Mouse (Mus musculus) layer of hippocampus, adult 9-10 months (tissue): ENCODE data around the gene Cnn3.
A peak's percentile ranks its signal among the peaks of the same experiment; 100 is the strongest.

ENCODE experiments used
- DNase-seq: peaks from one replicate; pipeline ENCODE4 v3.0.0; 2022; ENCODE audit warnings: low spot score

Gene Cnn3

DNA sequence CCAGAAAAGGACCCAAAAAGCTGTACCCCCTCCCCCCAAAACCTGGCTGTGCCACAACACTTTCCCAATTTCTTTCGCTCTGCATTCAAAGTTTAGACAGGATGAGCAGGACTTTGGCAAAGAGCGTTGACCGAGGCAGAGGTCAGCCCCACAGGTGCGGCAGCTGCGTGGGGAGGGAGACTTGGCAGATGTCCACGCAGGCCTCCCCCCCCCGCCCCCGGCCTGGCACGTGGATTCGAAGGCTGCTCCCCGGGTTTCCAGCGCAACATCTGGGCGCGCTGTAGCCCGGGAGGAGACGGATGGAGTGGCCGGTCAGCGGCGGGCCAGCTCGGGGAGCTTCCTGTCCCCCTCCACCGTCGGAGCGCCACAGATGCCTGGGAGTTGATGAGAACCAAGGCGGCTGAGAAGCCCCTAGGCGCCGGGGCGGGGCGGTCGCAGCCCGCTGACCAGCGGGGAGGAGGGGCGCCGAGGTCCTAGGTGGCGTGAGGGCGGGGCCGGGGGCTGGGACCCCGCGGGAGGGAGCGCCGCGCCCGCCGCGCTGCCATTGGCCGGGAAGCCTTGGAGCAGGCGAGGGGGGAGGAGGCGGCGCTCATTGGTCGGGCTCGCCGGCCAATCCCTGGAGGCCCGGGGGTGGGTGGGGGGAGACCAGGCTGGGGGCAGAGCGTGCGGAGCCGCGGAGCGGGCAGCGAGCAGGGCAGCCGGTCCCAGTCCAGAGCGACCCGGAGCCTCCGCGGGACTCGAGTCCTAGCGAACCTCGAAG, at the start of gene Cnn3:
Gene Cnn3, plus strand, starts transcription at position 637 of the 760 bp plus-strand sequence.
- DNase-seq, result peak; percentile 49

DNA sequence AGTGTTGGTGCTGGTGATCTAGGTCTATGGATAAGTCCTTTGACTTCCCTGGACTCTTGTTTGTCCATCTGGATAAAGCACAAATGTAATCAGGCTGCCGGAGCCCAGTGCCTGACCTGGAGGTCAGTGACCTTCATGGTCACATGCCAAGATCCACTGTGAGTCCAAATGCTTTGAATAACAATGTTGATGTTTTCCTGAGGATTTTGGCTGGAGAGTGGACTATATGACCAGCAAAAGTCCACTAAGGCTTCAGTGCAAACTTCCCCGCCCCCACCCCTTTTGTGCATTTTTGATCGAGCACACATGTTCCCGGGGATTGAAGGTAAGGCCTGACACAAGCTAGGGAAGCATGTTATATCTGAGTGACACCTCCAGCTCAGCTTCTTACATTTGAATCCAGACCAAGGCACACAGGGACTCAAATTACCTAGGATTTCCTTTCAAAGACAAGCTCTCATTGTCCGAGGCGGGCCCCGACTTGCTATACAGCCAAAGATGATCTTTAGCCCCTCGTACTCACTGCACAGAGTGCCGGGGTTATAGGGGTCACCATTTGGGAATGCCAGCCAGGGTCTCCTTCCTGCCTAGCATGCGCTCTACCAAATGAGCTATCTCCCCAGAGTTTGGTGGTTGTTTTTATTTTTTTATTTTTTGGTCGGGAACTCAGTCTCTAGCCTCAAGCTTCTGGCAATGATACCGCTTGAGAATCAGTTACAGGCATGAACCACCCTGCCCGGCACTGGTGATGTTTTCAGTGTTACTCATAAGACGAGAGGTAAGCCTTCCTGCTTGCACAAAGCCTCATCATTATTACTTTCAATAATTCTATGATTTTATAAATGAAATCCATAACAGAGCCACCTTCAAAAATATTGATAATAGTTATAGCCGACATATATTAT, 47.3 kb upstream of the Cnn3 start:
- DNase-seq, result no peak

DNA sequence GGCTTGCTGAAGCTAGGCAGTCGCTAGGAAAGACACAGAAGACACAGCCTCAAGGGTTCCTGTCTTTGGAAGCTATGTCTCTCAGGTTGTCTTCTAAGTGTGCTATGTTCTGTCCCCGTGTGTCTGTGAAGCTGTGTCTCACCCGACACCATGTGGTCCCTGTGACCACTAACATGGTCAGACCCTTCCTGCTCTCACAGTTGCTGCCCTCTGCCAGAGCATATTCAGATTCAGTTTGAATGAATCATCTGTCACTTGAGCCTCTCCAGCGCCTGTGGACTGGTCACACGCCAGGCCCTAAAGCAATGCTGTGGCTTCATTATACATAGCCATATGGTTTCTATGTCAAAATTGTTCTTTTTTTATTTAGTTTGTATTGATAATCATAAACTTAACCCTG, 46.6 kb upstream of the Cnn3 start:
- DNase-seq, result no peak

DNA sequence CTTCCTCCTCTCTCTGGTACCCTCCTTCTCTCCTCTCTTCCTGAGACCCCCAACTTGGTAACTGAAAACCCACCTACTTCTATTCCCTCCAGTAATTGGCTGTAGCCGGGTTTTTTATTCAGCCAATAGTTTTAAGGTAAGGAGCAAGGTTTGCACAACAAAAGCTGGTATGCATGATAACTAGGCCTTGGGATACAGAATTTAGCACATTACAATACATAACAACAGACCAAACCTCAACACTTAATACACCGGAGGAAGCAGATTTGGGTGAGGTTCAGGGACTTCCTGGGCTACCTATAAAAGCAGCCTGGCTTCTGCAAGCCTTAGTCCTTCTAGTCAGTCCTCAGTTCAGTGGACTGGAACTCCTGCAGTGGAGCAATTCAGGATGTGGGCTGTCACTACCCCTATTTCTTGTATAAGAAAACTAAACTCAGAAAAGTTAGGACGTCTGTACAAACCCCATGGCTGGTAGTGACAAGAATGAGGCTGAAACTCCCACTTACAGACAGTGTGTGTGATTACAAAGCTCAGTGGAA, 38.8 kb upstream of the Cnn3 start:
- no peak for DNase-seq

DNA sequence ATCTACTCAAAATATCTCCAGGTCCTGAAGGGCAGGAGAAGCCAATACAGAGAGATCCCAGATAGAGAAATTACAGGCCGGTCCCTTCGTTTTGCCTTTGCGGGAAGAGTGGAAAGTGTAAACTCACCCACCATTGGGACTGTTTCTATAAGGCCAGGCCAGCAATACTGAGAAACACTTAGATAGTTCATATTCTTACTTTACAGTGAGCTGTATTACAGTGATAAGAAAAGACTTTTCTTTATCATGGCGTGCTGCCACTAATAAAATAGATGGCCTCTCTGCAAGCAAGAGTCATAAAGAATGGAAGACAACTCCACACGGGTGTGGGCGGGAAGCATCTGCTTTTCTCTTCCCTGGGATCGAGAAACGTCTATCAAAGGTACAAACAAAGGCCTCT, 36.9 kb upstream of the Cnn3 start:
- DNase-seq, result no peak

DNA sequence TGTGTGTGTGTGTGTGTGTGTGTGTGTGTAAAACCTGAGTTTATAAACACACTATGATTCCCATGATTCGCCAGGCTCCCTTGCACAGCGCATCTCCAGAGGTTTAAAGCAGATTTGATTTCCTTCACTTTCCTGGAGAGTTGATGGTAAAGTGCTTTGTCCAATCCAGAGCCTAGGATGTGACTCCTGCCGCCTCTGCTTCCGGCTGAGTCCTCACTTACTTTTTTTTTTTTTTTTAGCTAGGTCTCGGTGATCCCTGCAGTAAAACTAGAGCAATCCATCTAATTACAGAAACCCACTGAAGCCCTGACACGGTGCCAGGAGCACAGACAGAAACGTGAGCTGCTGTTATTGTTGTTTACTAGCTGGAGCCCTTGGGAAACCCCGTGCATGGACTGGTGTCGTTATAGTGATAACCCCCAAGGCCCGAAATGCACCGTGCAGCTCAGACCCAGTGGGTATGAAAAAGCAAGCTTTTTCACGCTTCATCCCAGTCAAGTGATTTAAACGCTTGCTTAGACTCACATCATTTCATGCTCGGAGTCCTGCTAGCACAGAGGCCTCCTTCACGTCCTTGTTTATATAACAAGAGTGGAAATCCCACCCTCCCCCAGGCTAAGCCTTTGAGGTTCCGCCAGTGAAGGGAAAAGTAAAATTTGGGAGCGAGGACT, 36.3 kb upstream of the Cnn3 start:
- no peak for DNase-seq

DNA sequence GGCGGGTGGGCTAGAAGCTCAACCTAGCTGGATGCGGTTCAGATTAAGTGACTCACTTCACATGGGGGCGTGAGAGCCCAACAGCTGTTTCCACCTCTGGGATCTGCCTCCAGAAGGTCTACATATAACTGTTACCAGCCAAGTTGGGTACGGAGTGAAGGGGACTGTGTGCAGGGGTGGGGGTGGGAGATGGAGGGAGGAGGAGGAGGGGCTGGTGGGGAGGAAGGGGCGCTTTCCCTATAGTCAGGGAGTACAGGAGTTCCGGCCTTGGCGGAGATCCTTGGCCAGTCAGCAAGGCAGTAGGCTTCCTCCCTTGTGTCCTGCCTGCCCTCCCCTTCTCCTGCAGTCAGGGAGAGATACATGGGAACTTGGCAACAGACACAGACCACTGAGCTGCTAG, 35.6 kb upstream of the Cnn3 start:
- no peak for DNase-seq

DNA sequence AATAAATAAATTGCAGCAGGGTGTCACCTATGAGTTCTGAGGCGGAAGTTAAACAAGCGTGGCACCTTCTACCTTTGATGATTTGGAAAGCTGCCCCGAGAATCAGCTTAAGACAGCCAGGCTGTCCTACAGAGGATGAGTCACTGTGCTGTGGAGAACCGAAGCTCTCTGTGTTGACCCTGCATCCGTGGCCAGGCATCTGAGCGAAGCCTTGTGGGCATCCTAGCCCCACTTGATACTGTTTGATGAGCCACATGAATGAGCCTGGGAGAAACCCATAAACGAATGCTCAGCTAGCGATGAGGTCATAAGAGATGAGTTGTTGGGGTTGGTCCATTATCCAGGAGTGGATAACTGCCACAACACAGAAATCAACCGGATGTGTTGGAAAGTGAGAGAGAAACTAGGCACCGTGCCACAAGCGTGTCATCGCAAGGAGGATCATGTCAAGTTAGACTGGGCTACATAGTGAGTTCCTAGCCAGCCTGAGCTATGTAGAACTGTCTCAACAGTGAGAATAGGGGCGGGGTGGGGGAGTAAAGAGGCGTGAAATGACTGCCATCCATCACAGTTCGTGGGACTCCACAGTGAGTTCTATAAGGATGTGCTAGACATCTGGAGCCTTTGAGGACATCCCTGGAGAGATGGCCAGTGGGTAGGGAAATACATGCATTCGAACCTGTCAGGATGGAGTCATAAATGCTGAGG, 30.6 kb upstream of the Cnn3 start:
- DNase-seq, result no peak

DNA sequence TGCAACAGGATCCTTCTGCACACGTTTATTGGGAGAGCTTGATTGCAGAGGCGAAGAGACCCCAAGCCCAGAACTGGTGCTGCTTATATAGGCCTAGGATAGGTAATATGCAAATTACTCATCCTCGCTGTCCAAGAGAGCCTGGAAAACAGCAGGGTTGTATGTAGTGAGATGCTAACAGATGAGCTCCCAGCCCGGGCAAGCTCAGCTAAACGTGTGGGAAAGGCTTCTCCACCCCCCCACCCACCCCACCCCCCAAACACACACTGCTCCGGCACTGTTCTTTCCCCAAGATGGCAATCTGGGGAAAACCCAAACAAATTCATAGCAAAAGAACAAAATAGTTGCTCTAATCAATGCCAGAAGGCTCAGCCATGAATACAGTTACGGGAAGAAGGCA, 29.7 kb upstream of the Cnn3 start:
- no peak for DNase-seq

DNA sequence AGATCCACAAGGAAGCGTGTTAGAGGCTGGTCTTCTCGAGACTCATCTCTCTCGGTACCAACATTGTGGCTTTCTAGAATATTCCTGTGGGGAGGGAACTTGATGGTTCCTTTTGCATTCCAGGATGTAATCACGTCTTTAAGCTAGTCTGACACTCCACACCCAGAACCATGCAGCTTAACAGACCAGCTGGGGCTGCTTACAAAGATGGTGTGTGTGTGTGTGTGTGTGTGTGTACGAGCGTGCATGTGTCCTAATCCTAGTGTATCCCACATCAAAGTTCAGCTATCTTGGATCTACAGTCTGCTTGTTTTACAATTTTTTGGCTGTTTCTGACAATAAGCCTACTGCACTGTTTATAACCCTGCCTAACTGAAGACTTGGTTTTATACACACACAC, 29.3 kb upstream of the Cnn3 start:
- DNase-seq, result no peak

DNA sequence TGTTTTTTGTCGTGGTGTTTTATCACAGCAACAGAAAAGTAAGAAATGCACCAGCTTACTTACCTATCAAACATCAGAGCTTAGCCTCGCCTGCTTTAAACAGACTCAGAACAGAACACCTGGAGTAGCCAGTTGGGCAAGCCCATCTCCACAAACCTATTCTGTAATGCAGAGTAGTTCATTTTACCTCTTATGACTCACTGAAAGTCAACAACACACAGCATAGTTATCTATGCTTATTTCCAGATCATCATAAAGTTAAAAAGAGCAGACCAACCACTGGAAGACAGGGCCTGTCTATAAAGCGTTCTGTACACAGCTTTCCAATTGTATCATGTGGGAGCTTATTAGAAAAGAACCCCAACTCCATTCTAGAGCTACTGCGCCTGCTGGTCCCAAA, 24.9 kb upstream of the Cnn3 start:
- no peak for DNase-seq

DNA sequence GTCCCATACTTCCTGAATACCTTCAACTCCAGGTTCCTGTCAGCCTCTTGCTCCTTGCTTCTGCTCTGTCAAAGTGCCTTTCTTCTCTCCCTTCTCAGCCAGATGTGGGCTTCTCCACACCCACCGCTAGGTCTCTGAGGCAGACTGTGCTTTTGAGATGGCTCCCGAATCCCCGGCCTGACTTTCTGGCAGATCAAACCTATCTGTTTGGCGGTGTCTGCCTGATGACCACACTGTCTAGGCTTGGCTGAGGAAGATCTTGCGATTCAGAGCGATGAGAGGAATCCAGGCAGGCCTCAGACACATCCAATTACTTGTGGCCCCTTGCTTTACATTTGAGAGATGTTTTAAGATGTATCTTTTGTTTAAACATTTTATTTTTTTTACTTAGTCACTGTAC, 24.2 kb upstream of the Cnn3 start:
- no peak for DNase-seq

DNA sequence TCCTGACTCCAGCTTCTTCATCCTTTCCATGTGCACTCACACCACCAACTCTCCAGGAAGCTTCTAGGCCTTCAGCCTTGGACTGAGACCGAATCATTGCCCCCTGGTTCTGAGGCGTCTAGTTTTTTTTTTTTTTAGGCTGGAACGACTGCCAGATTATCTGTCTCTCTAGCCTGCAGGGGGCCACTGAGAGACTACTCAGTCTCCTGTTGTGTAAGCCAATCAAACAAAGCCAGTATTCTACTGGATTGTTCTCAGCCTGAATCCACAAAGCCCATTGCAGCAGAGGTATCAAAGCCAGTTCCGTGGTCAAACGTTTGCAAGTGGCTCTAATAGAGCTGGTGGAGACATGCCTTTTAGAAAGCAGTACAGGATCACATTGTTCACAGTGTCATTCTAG, 22.8 kb upstream of the Cnn3 start:
- no peak for DNase-seq

DNA sequence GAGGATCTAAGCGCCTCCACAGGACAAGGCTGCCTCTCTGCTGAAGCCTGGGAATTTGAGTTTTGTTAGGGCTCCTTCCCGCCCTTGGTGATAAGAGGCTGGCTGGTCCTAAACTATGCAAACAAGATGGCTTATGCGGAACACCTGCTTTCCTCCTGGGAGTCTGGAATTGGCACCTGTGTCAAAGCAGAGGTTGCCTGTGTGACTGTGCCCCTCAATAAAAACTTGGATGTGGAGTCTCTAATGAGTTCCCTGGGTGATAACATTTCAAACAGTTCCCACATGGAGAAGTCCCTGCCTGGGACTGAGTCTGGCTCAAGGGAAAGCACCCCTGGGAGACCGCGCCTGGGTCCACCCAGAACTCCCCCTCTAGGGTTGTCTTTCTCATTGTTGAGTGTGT, 21.2 kb upstream of the Cnn3 start:
- DNase-seq, result no peak

DNA sequence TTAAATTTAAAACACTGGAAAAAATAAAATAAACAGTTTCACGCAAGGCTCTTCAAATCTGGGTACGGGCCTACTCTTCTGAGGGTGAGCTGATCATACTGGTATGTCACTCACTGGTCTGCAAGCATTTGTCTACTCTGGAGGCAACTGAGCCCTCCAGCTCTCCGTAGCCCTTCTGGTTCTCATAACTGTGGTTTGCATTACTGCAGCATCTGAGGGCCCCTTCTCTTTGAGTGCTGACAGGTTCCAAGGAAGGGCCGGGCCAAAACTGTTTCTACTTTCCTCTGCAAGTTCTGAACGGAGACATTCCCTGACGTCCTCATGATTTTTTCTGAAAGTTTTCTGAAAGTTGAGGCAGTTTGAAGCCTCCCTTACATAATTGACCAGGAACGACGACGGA, 18.9 kb upstream of the Cnn3 start:
- no peak for DNase-seq

DNA sequence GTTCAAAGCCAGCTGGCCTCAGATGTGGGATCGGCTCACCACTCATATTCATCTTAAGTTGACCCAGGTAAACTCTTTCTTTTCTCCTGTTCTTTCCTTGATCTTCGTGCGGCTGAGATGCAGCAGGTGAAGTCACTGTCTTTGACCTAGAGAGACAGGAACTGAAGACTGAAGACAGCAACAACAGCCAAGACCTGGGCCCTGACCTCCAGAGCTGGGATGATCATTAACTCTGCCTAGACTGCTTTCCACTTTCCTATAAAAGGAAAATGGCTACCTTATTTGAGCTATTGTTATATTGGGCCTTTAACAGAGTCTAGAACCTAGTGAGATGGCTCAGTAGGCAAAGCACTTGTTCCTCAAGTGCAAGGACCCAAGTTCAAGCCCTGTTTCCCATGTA, 17.9 kb upstream of the Cnn3 start:
- DNase-seq, result no peak

DNA sequence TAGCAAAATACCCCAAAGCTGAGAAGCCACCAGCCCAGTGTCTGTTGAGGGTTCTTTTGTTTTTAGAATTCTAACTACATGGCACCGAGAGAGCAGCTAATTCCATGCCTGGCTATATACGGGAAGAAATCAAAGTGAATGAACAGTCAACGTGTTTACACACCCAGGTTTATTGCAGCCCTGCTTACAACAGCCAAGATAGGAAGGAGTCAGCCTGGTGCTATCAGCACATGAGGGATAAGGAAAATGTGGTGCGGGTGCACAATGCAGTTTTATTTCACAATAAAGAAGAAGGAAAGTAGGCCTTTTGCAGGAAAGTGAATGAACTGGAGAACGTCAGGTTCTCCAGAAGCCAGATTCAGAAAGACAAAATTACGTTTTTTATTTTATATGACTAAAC, 14.8 kb upstream of the Cnn3 start:
- DNase-seq, result no peak

DNA sequence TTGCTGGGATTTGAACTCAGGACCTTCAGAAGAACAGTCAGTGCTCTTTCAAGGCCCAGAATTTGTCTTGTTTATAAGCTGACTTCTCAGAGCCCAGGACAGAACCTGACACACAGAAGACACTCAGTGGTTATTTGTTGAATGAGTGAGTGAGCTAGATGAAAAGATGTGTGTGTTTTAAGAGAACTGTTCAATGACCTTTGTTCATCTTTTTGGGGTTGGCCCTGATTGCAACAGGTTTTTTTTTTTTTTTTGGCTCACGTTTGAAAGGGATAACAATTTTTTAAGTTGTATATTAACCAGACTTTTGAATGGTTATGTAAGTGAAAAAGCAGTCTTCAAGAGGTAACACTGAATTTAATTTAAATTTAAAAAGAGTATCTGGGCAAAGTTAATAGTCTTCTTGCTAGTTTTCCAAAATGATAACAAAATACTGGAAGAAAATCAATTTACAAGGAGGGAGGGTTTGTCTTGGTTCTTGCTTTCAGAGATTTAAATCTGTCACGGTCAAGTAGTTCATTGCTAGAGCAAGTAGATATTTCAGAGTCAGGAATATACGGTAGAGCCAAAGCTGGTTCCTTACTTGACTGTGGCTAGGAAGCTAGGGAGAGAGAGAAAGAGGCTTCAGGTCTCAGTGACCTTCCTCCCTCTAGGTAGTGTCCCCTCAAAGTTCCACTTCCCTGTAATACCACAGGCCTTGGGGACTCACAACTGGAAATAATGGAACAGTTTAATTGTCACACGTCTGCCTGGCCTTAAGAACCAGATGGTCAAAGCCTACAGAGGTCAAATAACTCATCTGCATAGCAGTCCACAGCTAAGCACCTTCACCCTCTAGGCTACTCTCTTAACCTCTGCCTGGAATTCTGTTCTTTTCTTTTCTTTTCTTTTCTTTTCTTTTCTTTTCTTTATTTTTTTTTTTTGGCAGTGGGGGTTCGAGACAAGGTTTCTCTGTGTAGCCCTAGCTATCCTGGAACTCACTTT, 9.8 kb upstream of the Cnn3 start:
- DNase-seq, result no peak

DNA sequence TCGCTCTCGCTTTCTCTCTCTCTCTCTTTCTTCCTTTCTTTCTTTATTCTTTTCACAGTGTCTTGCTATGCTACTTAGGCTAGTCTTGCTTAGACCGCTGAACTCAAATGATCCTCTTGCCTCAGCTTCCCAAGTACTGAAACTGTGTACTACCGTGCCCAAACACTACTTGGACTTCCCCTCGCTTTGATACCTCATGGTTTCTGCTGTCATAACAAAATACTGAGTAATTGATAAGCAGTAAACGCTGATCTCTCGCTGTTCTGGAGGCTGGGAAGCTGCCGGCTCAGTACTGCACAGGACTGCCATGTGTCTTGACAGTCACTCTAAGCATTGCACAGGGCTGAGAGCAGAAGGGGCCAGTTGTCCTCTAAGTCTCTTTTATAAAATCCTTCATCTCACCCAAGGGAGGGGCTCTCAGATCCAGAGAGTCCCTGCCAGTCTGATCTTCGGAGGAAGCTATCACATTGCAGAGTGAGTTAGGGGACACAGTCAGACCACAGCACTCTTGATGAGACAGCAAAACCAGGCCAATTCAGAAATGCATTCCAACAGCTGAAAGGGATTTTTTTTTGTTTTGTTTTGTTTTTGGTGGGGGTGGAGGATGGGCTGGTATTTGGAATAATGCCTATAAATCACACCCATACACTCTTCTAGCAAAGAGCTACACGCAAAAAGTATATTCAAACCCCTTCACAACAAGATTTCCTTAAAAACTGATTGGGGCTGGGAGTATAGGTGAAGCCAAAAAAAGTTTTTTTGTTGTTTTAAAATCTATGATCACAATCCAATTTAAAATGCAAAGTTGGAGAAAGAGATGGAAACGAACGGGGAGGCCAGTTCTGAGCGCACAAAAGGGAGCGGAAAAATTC, 8.7 kb upstream of the Cnn3 start:
- no peak for DNase-seq

DNA sequence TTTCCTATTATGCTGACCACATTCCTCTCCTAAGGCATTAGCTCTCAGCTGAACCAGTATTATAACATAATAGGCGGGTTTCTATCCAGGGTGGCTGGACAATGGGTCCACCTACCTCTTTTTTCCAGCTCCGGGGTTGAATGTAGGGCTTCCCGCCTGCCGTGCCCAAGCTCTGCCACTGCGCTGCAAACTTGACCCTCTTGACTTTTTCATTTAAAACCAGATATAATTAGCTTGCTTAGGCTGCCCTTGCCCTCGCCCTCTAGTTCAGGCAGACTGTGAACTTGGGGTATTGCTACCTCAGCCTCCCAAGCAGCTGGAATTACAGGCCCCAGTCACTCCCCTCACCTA, 8.1 kb upstream of the Cnn3 start:
- no peak for DNase-seq
